Mouse (Mus musculus) heart, adult 11 months (tissue): ENCODE measurements at regions not wholly inside any gene's neighbourhood (a gene's known extent, or its start where the extent isn't known, plus 50 kb on each side); places are given as distances from the start of the nearest gene placed in this dataset.

Experiments used
- DNase-seq: peaks from one replicate; pipeline ENCODE4 v3.0.0; 2022

GRCm38 (mm10) chr13:28793166-28793935 is 160.2 kb downstream of the Sox4 start:
- DNase-seq: no peak

DNA sequence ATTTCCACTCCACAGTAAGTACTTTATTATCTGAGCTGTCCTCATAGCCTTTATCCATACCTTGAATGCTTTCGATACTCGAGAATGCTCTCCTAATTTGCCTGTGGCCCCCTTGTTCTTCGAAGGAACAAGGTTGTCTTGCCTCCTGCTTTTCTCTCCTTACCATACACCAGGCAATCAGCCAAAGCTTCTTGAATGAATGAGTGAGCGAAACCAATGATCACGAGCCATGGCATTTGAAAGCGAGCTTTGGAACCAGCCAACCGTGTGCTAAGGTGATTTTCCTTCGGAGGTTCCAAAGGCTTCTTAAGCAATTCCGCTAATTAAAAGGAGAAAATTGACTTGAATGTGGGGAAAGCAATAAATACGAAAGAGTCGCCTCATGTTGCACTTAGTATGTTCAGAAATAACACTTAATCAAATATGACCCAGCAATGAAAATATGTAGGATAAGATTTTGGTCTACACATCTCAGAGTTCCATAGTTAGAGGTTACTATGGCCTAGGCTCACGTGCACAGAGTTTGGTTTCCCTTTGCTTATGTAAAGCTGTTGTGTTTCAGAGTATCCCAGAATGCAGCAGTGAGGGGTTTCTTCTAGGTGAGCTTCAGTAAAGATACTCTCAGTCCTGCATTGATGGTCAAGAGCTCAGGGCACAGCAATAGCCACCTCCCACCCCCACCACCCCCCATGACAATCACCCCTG is 160.9 kb downstream of the Sox4 start:
- DNase-seq: no peak

- DNase-seq: no peak
Measured at GRCm38 (mm10) chr13:28790381-28790780, 163.1 kb downstream of the Sox4 start.

GRCm38 (mm10) chr13:28787331-28787643 is 166.2 kb downstream of the Sox4 start:
- DNase-seq: no peak

- no peak for DNase-seq
Measured at GRCm38 (mm10) chr13:28786629-28787330, 166.7 kb downstream of the Sox4 start.

- DNase-seq: no peak
Measured at GRCm38 (mm10) chr13:28782497-28783246, 170.8 kb downstream of the Sox4 start.

DNA sequence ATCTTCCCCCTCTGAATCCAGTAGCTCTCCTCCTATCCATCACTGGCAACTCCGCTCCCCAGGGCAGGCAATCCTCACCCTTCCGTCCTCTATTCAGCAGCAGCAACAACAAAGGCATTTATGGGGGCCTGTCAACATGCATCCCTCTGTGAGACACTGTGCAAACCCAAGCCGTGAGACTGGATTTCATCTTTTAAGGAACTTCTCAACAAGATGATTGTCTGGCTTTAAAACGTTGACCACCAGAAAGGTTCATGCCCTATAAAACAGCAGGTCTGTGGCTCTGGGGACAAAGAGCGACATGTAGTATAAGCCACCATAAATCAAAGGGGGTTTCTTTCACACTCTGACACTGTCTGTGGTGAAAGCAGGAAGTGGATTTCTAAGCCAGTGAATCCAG is 171.4 kb downstream of the Sox4 start:
- no peak for DNase-seq

GRCm38 (mm10) chr13:28781660-28782059 is 171.9 kb downstream of the Sox4 start:
- DNase-seq: no peak

DNA sequence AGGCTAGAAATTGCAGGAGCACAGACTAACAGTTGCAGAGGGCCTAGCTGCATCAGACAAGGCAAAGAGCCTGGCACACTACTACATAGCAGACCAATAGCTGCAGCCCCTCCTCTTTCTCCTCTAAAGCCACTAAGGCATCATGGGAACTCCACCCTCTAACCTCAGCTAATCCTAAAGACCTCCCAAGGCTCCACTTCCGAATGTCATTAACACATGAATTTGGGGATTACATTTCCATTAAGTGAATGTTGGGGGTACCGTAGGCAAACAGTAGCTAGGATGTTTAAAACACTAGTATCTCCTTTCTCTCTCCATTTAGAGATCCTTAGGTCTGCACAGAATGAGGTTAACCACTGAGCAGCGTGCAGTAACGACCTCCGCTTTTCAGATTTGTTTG is 173.1 kb downstream of the Sox4 start:
- no peak for DNase-seq

DNA sequence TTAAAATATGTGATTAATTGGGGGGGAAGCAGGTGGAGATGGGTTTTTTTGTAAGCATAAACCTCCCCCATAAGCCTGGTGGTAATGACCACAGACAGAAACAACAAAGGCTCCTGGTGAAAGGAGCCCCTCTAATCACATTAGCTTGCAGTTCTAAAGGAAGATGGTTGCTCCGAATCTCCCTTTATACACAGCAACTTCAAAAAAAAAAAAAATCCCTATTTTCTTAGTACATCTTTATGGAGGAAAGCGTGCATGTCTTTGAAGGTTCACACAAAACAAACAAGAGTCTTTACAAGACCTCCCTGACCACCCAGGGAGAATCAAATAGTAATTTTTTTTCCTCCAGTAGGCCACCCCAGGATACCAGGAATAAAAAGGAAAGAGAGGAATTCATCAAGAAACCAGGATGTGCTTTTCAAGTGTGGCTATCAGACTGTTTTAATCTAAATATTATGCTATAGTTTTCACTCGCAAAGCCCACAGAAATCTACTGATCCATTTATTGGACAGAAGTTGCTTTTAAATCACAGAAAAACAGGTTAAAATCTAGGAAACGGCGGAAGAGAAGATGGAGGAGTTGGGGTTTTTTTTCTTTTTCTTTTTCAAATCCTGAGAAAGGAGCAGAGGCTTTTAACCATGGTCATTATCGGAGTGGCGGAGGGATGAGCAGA is 178.2 kb downstream of the Sox4 start:
- no peak for DNase-seq

DNA sequence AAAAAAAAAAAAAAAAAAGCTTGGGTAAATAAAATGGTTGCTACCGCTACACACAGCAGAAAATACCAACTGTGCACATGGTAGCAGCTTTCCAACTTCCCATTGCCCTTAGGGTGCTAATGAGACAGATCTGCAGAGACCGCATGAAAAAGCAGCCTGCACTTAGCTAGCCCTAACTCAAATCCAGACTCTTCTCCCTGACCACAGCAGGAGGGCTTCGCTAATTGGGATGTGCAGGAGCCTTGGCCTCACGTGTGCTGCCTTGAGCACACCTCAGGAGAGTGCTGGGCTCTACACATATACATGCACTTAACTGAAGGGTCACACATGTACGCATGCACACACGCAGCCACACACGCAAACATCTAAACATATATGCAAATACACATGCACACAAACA is 178.9 kb downstream of the Sox4 start:
- peak; percentile 62 for DNase-seq

GRCm38 (mm10) chr13:28773466-28773865 is 180.0 kb downstream of the Sox4 start:
- peak; percentile 66 for DNase-seq

- DNase-seq: peak; percentile 89
Measured at GRCm38 (mm10) chr13:28770531-28770930, 183.0 kb downstream of the Sox4 start.

DNA sequence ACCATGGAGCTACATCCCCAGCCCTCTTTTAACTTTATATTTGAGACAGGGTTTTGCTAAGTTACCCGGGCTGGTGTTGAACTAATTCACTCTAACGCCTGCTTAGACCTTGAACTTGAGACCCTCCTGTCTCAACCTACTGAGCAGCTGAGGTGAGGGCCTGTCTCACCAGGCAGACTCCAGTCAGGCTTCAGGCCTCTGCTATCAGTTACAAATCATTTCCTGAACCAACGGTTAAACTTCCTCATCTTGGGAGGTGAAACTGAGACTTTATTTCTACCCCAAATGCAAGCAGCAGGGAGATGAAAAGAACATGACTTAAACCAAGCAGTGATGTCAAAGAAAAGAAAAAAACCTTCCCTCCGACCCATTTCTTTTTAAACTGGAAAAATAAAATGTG is 183.5 kb downstream of the Sox4 start:
- DNase-seq: no peak

DNA sequence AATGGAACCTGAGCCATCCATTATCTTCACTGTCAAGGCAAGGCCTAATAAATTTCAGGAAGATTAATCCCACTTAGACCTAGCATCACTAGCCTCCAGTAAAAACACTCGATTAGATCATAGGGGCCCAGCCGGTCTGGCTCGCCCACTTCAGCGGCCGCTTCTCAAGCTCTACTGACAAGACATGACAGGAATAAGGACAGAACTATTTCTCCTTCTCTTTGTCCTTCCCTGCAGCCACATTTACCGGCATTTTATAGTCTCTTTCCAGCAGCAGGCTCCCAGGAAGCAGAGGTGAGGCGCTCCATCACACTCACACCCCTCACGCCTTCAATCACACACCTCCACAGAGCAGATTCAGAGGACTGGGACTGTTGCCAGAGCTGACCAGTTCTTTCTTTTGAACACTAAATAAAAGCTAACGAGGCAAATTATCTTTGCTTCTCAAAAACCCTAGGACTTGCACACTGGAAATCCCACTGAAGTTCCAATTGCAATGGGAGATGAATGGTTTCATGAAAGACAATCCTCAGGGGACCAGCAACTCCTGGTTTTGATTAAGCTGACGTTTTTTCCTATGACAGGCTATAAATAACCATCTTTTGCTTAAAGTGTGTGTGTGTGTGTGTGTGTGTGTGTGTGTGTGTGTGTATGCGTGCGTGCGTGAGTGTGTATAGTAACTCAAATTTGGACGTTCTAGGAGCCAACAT is 184.6 kb downstream of the Sox4 start:
- peak; percentile 82 for DNase-seq

DNA sequence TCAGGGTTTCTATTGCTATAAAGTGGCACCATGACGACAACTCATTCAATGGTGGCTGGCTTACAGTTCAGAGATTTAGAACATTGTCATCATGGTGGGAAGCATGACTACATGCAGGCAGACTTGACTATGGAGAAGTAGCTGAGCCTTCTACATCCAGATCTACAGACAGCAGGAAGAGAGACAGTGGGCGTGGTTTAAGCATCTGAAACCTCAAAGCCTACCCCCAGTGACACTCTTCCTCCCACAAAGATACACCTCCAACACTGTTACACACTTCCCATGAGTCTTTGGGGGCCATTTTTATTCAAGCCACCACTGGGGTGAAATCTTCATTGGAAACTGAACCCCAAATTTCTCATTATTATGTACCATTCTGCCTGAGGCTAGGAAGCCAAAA is 191.0 kb downstream of the Sox4 start:
- no peak for DNase-seq

DNA sequence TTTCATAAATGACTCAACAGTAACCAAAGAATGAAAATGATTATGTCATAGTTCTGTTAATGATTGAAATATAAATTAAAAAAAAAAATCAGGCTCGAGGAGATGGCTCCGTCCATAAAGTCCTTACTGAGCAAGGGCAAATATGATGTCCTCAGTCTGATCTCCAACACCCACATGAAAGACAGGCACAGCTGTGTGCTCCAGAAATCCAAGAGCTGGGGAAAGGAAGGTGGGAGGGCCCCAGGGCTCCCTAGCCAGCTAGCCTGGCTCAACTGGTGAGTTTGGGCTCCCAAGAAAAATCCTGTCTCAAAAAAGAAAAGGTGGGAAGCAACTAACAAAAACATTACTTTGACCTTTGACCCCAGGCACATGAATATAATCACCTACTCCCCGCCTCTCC is 194.5 kb downstream of the Sox4 start:
- DNase-seq: no peak

GRCm38 (mm10) chr13:28757846-28758522 is 195.5 kb downstream of the Sox4 start:
- DNase-seq: peak; percentile 99

DNA sequence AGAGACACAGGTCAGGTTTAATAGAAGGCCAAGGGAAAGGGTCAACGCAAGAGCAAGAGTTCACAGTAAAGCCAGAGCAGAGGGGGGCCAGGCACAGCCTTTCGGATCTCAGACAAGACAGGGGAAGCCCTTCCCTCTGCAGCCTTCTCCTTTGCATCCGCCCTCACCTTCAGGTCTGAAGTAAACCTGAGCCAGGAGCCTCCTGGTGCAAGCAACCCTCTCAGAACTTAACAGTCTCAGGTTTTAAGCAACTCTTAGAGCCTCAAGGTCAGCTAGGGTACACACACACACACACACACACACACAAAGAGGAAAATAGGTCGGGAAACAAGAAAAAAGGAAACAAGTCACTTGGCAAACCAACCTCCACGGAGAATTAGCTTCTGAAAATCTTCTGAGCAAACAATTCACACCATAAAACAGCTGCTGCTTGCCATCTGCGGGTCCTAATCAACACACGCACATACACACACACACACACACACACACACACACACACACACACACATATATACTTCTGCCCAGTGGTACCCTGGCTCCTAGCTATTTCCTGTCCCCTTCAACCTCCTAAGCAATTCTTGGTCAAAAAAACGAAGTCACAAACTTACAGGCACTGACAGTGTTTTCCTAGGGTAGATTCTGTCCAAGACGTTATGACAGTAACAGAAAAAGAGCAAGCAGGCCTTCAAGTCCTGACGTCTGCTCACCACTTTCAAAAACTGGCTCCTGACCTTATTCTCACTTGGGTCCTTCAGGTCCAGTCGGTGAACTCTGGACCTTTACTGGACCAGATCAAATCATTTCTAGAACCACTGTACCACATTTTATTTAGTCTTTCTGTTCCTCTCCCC is 196.4 kb downstream of the Sox4 start:
- peak; percentile 87 for DNase-seq

DNA sequence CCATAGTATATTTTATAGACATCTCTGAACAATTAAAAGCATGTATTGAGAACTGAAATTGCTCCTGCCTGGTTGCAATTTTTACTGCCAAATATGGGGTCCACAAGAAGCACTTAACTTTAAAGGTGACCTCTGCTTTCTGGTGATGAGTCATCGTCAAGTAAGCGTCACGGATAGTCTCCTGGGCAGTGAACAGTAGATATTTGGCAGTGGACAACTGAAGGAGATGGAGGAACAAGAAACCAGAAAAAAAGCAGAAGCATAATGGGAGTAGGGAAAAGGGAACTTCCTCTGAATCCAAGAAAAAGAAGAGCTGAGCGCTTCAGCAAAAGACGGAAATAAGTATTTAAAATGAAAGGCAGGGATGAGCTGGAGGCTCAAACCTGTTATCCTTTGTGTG is 199.3 kb downstream of the Sox4 start:
- DNase-seq: peak; percentile 82
